Mouse (Mus musculus) liver, postnatal 0 days (tissue): ENCODE results near the gene Ptprd.

Experiments
- CTCF ChIP-seq: sonication (generic); IDR thresholded peaks from 2 replicates; pipeline ENCODE4 v1.5.1; 2016; ENCODE audit warnings: antibody characterized with exemption, low read depth
- EP300 ChIP-seq: IDR thresholded peaks from 2 replicates; pipeline ENCODE4 v1.6.1; 2016; ENCODE audit warnings: antibody characterized with exemption, low read depth, mild to moderate bottlenecking

DNA sequence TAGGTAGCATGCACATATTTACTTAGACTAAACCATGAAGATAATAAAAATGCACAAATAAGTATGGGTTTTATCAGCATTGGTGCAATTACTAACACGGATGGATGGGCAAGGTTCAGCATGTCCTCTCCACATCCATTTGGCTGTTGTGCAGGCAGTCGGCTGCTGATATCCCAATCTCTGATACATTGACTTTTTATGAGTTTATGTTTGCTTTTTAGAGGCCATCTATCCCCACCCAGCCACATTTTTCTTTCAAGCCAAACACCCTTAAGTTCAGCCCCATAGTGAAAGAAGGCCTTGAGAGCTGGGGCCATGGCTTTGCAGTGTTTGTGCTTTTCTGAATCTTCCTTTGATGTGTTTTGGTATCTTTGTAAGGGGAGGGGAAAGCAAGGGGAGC, 2166.1 kb downstream of the Ptprd start:
- TF ChIP-seq CTCF (no peak), EP300 (no peak)
